Mouse (Mus musculus) bone marrow, adult 2 months (tissue): ENCODE results near the gene Rgs10. TPM values are rescaled to one million over a fixed set of nuclear protein-coding genes. Genes with fewer than 3 reads are reported as not detected.

Experiments
- H3K27ac ChIP-seq: fragments of 200-500 bp; 2 replicates; pipeline ENCODE4 v1.5.1; 2012; ENCODE audit warnings: low read depth, mild to moderate bottlenecking, control low read depth, inconsistent platforms, low read length; ENCODE audit not compliant: control insufficient read depth, poor library complexity, insufficient read depth
- H3K4me1 ChIP-seq: fragments of 200-500 bp; 2 replicates; pipeline ENCODE4 v1.6.1; 2011; ENCODE audit warnings: low read length; ENCODE audit not compliant: control insufficient read depth, insufficient read depth
- H3K4me3 ChIP-seq: fragments of 200-500 bp; replicated peaks from 2 replicates; pipeline ENCODE3; 2011; ENCODE audit warnings: mild to moderate bottlenecking, low read depth, low read length, control low read depth; ENCODE audit not compliant: control insufficient read depth
- CTCF ChIP-seq: fragments of 200-500 bp; IDR thresholded peaks from 2 replicates; pipeline ENCODE4 v1.5.1; 2011; ENCODE audit warnings: low read length, control low read depth; ENCODE audit not compliant: control insufficient read depth, insufficient read depth
- POLR2A ChIP-seq: fragments of 200-500 bp; IDR thresholded peaks from 2 replicates; pipeline ENCODE4 v1.6.1; 2011; ENCODE audit warnings: low read depth, mild to moderate bottlenecking, control low read depth, low read length, borderline replicate concordance; ENCODE audit not compliant: control insufficient read depth
- WGBS: fragments of 180-500 bp; shearing (Covaris S2); methylation state at CpG from one replicate; pipeline ENCODE4 v1.1.7; 2018; 5-methylcytosine and 5-hydroxymethylcytosine counted together
- polyA plus RNA-seq: library from polyadenylated mRNA; stranded (reverse); fragments of >200 nt; gene quantifications from 2 replicates; pipeline ENCODE4 v1.2.4, GENCODE M21; 2011; ENCODE audit warnings: low replicate concordance; ENCODE audit not compliant: missing spikeins, insufficient read depth, insufficient read length

Gene Rgs10
- polyA plus RNA-seq, 1 experiment, result 118 TPM

DNA sequence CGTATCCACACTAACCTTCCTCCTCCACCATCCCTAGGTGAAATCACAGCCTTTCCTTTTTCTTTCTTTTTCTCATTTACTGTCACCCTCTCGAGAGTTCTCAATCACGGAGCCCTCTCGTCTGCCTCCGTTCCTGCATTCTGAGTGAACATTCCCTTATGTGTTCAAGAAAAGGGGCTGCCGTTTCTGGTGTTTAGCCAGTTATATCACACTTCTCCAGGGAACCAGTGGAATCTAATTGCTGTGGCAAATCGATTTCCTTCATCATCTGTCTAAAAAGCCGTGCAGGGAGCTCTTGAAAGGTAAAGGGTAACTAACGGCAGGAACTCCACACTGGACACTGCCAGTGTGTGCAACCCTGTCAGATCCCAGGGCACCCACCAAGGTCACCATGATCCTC lies 87.6 kb downstream of the Rgs10 start:
- WGBS, result 83% methylated on average over 9 of the region's 9 CpGs
- Histone ChIP-seq H3K4me1 (peaks cover 2% of the 10 kb centered on the region), H3K4me3 (no peak overlapping the region), H3K27ac (no peak overlapping the region)
- TF ChIP-seq POLR2A (no peak), CTCF (no peak)

DNA sequence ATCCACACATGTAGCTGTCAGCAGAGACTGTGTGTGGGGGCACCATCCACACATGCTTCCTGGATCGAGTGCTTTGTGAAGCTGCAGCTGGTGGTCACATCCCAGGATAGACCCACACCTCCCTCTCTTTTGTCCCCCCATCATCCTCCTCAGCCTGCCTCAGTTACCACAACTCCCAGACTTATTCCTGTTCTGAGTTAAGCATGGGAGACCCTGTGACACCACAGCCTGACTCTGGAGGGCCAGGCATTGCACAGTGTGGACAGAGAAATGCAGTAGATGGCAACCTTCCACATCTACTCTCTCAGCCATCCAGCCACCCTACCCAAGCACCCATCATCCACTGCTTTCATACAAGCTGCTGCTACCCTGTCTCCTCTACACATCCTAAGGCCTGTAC lies 93.6 kb downstream of the Rgs10 start:
- WGBS, result 86% methylated on average over 1 of the region's 1 CpGs
- H3K4me1 ChIP-seq, result no peaks in the 10 kb centered on the region
- TF ChIP-seq POLR2A, result no peak
- no peak for TF ChIP-seq CTCF
- H3K4me3 ChIP-seq, result no peak overlapping the region
- no peak overlapping the region for H3K27ac ChIP-seq

Other genes starting within 250 kb of the Rgs10 start
- gene Cox6a2, start 212.4 kb downstream of the Rgs10 start, polyA plus RNA-seq, result 8.4 TPM in 1 of 2 replicates, not detected in the other
- gene Armc5, start 181.4 kb downstream of the Rgs10 start, polyA plus RNA-seq, result 8.9 and 13.8 TPM in 2 replicates
- 1.3 and 4.7 TPM in 2 replicates for gene 9130023H24Rik, start 180.7 kb downstream of the Rgs10 start, polyA plus RNA-seq
- gene Tgfb1i1, start 171.9 kb downstream of the Rgs10 start, polyA plus RNA-seq, result 13.9 and 22.2 TPM in 2 replicates
- 2.0 and 3.6 TPM in 2 replicates for gene Slc5a2, start 153.1 kb downstream of the Rgs10 start, polyA plus RNA-seq
- 20.0 and 37.3 TPM in 2 replicates for gene BC017158, start 120.6 kb downstream of the Rgs10 start, polyA plus RNA-seq
- 97.6 and 180 TPM in 2 replicates for gene Tial1, start 43.0 kb upstream of the Rgs10 start, polyA plus RNA-seq
- 5.3 and 10.6 TPM in 2 replicates for gene Bag3, start 104.9 kb upstream of the Rgs10 start, polyA plus RNA-seq
- 3.9 and 14.7 TPM in 2 replicates for gene Inpp5f, start 192.6 kb upstream of the Rgs10 start, polyA plus RNA-seq